Mouse (Mus musculus) liver, embryonic 14.5 days (tissue): ENCODE data around the gene Hexdc.

Source experiments
- CTCF ChIP-seq: IDR thresholded peaks from 2 replicates; pipeline ENCODE4 v1.5.1; 2016; ENCODE audit warnings: antibody characterized with exemption, low read depth, control low read depth
- EP300 ChIP-seq: IDR thresholded peaks from 2 replicates; pipeline ENCODE4 v1.6.1; 2016; ENCODE audit warnings: antibody characterized with exemption, low read depth

GRCm38 (mm10) chr11:121221321-121222010, 17.2 kb downstream of the Hexdc start:
- no peak for TF ChIP-seq CTCF
- no peak for TF ChIP-seq EP300
